Mouse (Mus musculus): ENCODE results near the gene Ptcra. TPM values are rescaled to one million over a fixed set of nuclear protein-coding genes. Genes with fewer than 3 reads are reported as not detected.

Ptcra gene
- polyA plus RNA-seq, 1 experiment from 2014 or later = 0.44 TPM

DNA sequence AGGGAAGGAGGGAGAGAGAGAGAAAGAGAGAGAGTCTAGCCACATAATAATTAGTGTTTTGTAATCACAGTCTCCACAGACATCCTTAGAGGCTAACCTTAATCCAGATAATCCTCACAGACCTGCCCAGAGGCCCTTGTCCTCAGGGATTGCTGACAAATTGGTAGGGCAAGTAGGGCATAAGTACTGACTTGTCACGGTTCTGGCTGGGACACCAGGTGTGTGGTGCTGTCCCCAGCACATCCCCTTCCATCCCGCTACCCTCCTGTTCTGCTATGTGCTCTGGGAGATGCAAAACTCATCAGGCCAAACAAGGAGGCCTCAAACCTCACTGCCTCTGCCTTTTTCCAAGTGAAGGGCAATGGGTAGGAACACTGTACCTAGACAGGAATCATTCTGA lies 18.0 kb downstream of the Ptcra start:
- no peak for ATAC-seq (ENCODE audit: extremely low read depth, insufficient number of reproducible peaks, low FRiP score, low TSS enrichment)
- Histone ChIP-seq H3K4me3 (no peak overlapping the region), H3K4me2 (no peak overlapping the region), H3K27me3 (replicated peaks) (no peaks in the 10 kb centered on the region), H3K9me3 (no peaks in the 10 kb centered on the region), H3K36me3 (peaks cover 55% of the 10 kb centered on the region), H3K9ac (no peak overlapping the region), H3K4me1 (peaks cover 3% of the 10 kb centered on the region), H3K27ac (replicated peaks) (no peak overlapping the region)
- WGBS = 93% methylated on average over 2 of the region's 2 CpGs

DNA sequence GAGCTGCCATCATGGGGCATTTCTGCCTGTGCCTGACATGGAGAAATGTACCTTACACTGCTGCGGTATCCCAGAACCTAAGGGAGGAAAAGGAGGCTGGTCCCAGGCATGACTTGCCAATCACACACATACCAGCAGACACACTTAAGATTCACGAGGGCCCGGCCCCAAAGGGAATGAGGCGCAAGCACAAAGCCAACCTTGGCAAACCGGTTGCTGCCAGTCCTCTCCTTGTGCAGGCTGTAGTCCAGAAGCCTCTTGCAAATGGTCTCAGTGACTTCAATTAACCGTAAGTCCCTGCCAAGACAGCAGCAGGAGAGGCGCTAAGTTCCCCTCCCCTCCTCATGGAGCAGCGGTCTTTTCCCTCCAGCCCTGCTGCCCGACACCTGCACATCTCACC lies 20.5 kb downstream of the Ptcra start:
- WGBS = 87% methylated on average over 9 of the region's 9 CpGs
- no peak overlapping the region for H3K27ac ChIP-seq (replicated peaks)
- ATAC-seq (ENCODE audit: extremely low read depth, insufficient number of reproducible peaks, low FRiP score, low TSS enrichment) = no peak
- no peak overlapping the region for H3K9ac ChIP-seq
- no peaks in the 10 kb centered on the region for H3K27me3 ChIP-seq (replicated peaks)
- H3K4me3 ChIP-seq = no peak overlapping the region
- H3K9me3 ChIP-seq = no peaks in the 10 kb centered on the region
- H3K4me1 ChIP-seq = no peaks in the 10 kb centered on the region
- H3K36me3 ChIP-seq = peaks cover 60% of the 10 kb centered on the region
- no peak overlapping the region for H3K4me2 ChIP-seq

- no peak overlapping the region for H3K4me2 ChIP-seq
- no peaks in the 10 kb centered on the region for H3K27me3 ChIP-seq (replicated peaks)
- peaks cover 60% of the 10 kb centered on the region for H3K36me3 ChIP-seq
Observed at GRCm38 (mm10) chr17:46741305-46741704, 22.2 kb downstream of the Ptcra start.

DNA sequence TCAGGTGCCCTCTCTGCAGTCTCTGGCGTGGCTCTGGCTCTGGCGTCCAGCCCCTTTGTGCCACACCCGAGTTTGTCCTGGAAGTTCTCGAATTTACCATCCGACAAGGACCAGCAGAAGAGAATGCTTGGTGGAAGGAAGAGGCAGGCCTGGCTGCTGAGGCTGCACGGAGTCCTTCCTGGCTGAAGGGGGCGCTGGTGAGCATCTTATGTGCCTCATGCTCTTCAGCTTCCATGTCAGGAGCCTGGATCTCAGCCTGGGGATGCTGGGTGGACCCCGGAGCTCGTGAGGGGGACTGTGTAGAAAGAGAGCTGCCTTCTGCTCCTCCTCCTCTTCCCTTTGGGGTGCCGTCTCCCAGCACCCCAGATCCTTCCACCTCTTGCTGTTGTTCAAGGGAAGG lies 27.4 kb downstream of the Ptcra start:
- Histone ChIP-seq H3K36me3 (peaks cover 34% of the 10 kb centered on the region), H3K9ac (no peak overlapping the region), H3K4me3 (no peak overlapping the region), H3K9me3 (no peaks in the 10 kb centered on the region), H3K27me3 (replicated peaks) (no peaks in the 10 kb centered on the region), H3K4me1 (no peaks in the 10 kb centered on the region), H3K27ac (replicated peaks) (no peak overlapping the region), H3K4me2 (no peak overlapping the region)
- ATAC-seq (ENCODE audit: extremely low read depth, insufficient number of reproducible peaks, low FRiP score, low TSS enrichment) = no peak
- WGBS = 62% methylated on average over 8 of the region's 10 CpGs

More at GRCm38 (mm10) chr17:46741305-46741704, 22.2 kb downstream of the Ptcra start:
- no peak overlapping the region for H3K27ac ChIP-seq (replicated peaks)
- no peaks in the 10 kb centered on the region for H3K9me3 ChIP-seq
- WGBS = 83% methylated on average over 6 of the region's 6 CpGs
- H3K9ac ChIP-seq = no peak overlapping the region
- no peak for ATAC-seq (ENCODE audit: extremely low read depth, insufficient number of reproducible peaks, low FRiP score, low TSS enrichment)
- H3K4me3 ChIP-seq = no peak overlapping the region
- H3K4me1 ChIP-seq = no peaks in the 10 kb centered on the region

DNA sequence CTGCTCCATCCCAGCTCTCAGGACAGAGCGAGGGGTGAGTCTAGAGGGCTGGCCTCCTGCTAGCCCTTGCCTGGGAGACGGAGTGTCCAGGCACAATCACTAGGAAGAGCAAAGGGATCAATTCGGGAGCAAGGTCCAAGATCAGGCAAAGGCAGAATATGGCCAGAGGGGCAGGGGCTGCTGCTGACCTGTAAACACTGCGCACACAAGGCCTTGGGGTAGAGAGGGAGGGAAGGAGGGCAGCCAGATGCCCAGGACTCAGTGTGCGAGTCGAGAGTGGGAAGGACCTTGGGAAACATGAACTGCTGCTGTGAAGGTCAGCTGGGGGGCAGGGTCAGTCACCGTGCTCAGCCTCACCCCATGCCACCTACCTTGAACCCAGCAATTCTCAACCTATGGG lies 28.2 kb downstream of the Ptcra start:
- ATAC-seq (ENCODE audit: extremely low read depth, insufficient number of reproducible peaks, low FRiP score, low TSS enrichment) = no peak

DNA sequence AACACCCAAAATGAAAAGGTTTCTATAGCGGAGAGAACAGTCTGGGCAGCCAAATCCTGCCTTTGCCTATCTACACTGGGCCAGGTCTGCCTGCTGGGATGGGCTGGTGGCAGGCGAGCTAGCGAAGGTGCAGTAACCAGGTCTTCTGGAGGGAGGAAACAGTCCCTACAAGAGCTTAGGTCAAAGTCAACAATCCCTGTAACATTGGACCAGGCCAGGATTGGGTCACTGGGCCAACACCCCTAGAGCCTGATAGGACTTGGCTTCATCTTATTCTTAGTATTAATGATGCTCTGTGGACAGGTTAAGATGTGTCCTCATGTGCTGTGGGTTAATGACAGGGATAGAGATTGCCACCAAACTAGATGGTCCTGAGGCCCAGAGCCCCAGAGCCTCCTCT lies 29.5 kb downstream of the Ptcra start:
- no peak overlapping the region for H3K9ac ChIP-seq
- no peaks in the 10 kb centered on the region for H3K9me3 ChIP-seq
- peaks cover 31% of the 10 kb centered on the region for H3K36me3 ChIP-seq
- H3K4me3 ChIP-seq = no peak overlapping the region
- no peak overlapping the region for H3K27ac ChIP-seq (replicated peaks)
- WGBS = 89% methylated on average over 3 of the region's 3 CpGs
- H3K4me2 ChIP-seq = no peak overlapping the region
- no peak for ATAC-seq (ENCODE audit: extremely low read depth, insufficient number of reproducible peaks, low FRiP score, low TSS enrichment)
- H3K4me1 ChIP-seq = peaks cover 5% of the 10 kb centered on the region
- peaks cover 15% of the 10 kb centered on the region for H3K27me3 ChIP-seq (replicated peaks)

More for the DNA sequence above, 28.2 kb downstream of the Ptcra start:
- Histone ChIP-seq H3K9me3 (no peaks in the 10 kb centered on the region), H3K4me3 (no peak overlapping the region), H3K36me3 (peaks cover 32% of the 10 kb centered on the region), H3K9ac (no peak overlapping the region), H3K4me2 (no peak overlapping the region), H3K27ac (replicated peaks) (no peak overlapping the region), H3K4me1 (no peaks in the 10 kb centered on the region), H3K27me3 (replicated peaks) (peaks cover 3% of the 10 kb centered on the region)
- WGBS = 83% methylated on average over 7 of the region's 7 CpGs

GRCm38 (mm10) chr17:46728904-46729318 lies 34.6 kb downstream of the Ptcra start, which contains the start of gene Gnmt:
Gene Gnmt, minus strand, starts transcription at chr17:46729168.
- Histone ChIP-seq H3K9me3 (no peaks in the 10 kb centered on the region), H3K4me3 (peak within 1 kb of the TSS; percentile 15; the same call in 1 of the 2 replicates), H3K4me2 (peak within 1 kb of the TSS; percentile 44), H3K27me3 (replicated peaks) (peaks cover 29% of the 10 kb centered on the region), H3K9ac (peak within 1 kb of the TSS; percentile 42), H3K27ac (replicated peaks) (no peak within 1 kb of the TSS), H3K36me3 (peaks cover 16% of the 10 kb centered on the region), H3K4me1 (peaks cover 33% of the 10 kb centered on the region)
- no peak for ATAC-seq (ENCODE audit: extremely low read depth, insufficient number of reproducible peaks, low FRiP score, low TSS enrichment)
- 18% methylated on average over 24 of the region's 24 CpGs for WGBS

DNA sequence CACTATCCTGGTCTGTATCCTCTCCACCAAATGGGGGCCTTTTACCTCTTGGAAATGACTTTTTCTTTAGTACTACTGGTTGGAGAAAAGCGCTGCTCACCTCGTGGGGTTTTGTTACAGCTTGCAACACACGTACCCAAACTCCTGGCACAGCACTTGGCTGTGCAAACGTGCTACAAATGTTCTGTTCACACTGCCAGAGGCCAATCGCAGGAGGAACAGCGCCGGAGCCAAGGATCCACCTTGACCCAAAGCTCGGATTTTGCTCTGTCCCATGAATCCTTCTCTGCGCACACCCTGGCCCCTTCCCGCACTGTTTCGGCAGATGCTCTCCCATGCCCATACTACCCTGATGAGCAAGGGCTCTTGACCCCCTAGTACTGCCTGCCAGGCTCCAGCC lies 35.0 kb downstream of the Ptcra start:
- H3K4me2 ChIP-seq = peak overlapping the region; percentile 44
- H3K9ac ChIP-seq = peak overlapping the region; percentile 42; the same call in 1 of the 2 replicates
- H3K4me1 ChIP-seq = peaks cover 33% of the 10 kb centered on the region
- H3K36me3 ChIP-seq = peaks cover 20% of the 10 kb centered on the region
- WGBS = 40% methylated on average over 11 of the region's 11 CpGs
- no peak overlapping the region for H3K4me3 ChIP-seq
- H3K27ac ChIP-seq (replicated peaks) = no peak overlapping the region
- H3K9me3 ChIP-seq = no peaks in the 10 kb centered on the region
- peaks cover 29% of the 10 kb centered on the region for H3K27me3 ChIP-seq (replicated peaks)
- no peak for ATAC-seq (ENCODE audit: extremely low read depth, insufficient number of reproducible peaks, low FRiP score, low TSS enrichment)

DNA sequence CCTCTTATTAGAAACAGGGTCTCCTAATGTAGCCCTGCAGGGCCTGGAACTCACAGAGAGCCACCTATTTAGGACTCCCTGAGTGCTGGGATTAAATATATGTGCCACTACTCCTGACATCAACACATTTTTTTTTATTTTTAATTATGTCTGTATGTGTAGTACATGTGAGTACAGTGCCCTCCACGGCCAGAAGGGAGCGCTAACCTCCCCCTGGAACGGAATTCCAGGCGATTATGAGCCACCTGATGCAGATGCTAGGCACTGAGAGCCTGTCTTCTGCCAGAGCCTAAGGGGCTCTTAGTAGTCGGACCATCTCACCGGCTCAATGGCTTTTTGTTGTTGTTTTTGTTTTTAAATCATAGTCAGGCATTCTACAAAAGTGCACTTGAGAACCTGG lies 35.5 kb downstream of the Ptcra start:
- H3K4me1 ChIP-seq = peaks cover 33% of the 10 kb centered on the region
- no peak for ATAC-seq (ENCODE audit: extremely low read depth, insufficient number of reproducible peaks, low FRiP score, low TSS enrichment)
- 30% methylated on average over 6 of the region's 6 CpGs for WGBS

GRCm38 (mm10) chr17:46727271-46727670 lies 36.2 kb downstream of the Ptcra start:
- 87% methylated on average over 11 of the region's 11 CpGs for WGBS
- Histone ChIP-seq H3K4me2 (no peak overlapping the region), H3K9ac (no peak overlapping the region), H3K36me3 (peaks cover 29% of the 10 kb centered on the region), H3K4me3 (no peak overlapping the region), H3K27ac (replicated peaks) (no peak overlapping the region), H3K9me3 (no peaks in the 10 kb centered on the region), H3K27me3 (replicated peaks) (peaks cover 29% of the 10 kb centered on the region), H3K4me1 (peaks cover 33% of the 10 kb centered on the region)
- no peak for ATAC-seq (ENCODE audit: extremely low read depth, insufficient number of reproducible peaks, low FRiP score, low TSS enrichment)

More for the DNA sequence above, 35.5 kb downstream of the Ptcra start:
- Histone ChIP-seq H3K36me3 (peaks cover 25% of the 10 kb centered on the region), H3K27ac (replicated peaks) (no peak overlapping the region), H3K9ac (no peak overlapping the region), H3K9me3 (no peaks in the 10 kb centered on the region), H3K4me3 (no peak overlapping the region), H3K27me3 (replicated peaks) (peaks cover 29% of the 10 kb centered on the region), H3K4me2 (no peak overlapping the region)

DNA sequence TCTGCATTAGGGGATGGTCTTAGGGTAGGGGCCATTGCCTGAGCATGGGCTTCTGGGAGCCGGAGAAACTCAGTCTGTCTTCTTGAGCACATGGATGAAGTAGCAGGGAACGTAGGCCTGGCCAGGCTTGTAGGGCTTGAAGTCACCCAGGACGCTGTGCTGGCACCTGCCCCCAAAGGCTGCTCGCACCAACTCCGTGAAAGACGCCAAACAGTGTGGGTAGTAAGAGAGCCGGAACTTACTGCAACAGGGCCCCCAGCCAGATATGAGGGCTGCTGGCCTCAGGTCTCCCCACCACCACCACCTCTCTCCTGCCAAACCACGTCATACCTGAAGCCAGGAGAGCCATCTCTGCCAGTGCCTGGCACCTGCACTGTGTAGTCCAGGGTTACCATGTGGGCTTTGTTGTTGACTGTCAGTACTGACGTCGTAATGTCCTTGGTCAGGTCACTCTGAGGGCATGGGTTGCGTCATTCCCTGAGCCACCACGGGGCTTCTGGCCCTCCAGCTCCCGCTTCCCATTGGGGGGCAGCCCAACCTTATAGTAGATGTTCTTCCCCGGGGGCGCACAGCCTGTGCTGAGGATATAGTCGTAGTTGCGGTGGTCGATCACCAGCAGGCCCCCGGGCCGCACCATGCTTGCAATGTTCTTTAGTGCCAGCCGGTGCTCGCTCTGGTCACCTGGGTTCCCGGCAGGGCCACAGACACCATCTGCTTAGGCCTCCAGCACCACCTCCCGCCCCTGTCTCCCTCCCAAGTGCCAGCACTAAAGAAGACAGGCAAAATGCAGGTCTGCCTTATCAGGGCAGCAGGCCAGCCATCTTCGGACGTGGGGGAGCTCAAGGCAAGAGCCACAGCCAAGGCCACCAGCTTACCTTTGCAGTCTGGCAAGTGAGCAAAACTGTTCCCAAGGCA lies 37.5 kb downstream of the Ptcra start:
- Histone ChIP-seq H3K36me3 (peaks cover 41% of the 10 kb centered on the region), H3K27ac (replicated peaks) (no peak overlapping the region), H3K4me2 (no peak overlapping the region), H3K4me3 (no peak overlapping the region), H3K9me3 (no peaks in the 10 kb centered on the region), H3K4me1 (peaks cover 33% of the 10 kb centered on the region), H3K9ac (0 out of 2 replicates have a peak overlapping the region, but pooled peaks have one; percentile 19), H3K27me3 (replicated peaks) (peaks cover 29% of the 10 kb centered on the region)
- WGBS = 84% methylated on average over 26 of the region's 26 CpGs
- ATAC-seq (ENCODE audit: extremely low read depth, insufficient number of reproducible peaks, low FRiP score, low TSS enrichment) = no peak
